Mouse (Mus musculus) subcutaneous adipose tissue, adult 2 months (tissue): ENCODE data around the gene Sned1. TPM values are rescaled to one million over a fixed set of nuclear protein-coding genes. Genes with fewer than 3 reads are reported as not detected.

Source experiments
- polyA plus RNA-seq: library from polyadenylated mRNA; depleted of rRNA; stranded (reverse); fragments of >200 nt; gene quantifications from 2 replicates; pipeline ENCODE4 v1.2.3, GENCODE M21; 2012; ENCODE audit warnings: low replicate concordance; rRNA removed

Gene Sned1
- 15.1 and 63.4 TPM in 2 replicates for polyA plus RNA-seq

GRCm38 (mm10) chr1:93235576-93236544 lies at the start of gene Sned1:
TSS of gene Sned1 (plus strand) at chr1:93235841.

GRCm38 (mm10) chr1:93305581-93306337 lies 70.1 kb downstream of the Sned1 start, which contains the start of gene Mterf4:
TSS of gene Mterf4 (minus strand) at chr1:93305915.

GRCm38 (mm10) chr1:93342648-93343503 lies 107.2 kb downstream of the Sned1 start, which contains the start of the genes Ppp1r7 and Pask:
TSS of gene Ppp1r7 (plus strand) at chr1:93342854.
TSS of gene Pask (minus strand) at chr1:93343482.

Other genes starting within 250 kb of the Sned1 start
- 0.18 TPM in 1 of 2 replicates, not detected in the other for gene Aqp12, start 229.5 kb upstream of the Sned1 start, polyA plus RNA-seq
- 1.2 and 8.5 TPM in 2 replicates for gene Kif1a, start 133.9 kb upstream of the Sned1 start, polyA plus RNA-seq
- gene Agxt, start 100.6 kb upstream of the Sned1 start, polyA plus RNA-seq = 0.10 TPM in 1 of 2 replicates, not detected in the other
- 6.3 TPM in 1 of 2 replicates, not detected in the other for gene 2310007B03Rik, start 74.9 kb upstream of the Sned1 start, polyA plus RNA-seq
- 0.06 and 0.50 TPM in 2 replicates for gene Crocc2, start 67.1 kb upstream of the Sned1 start, polyA plus RNA-seq
- gene Mterf4, start 70.1 kb downstream of the Sned1 start, polyA plus RNA-seq = 13.0 and 14.8 TPM in 2 replicates
- 4.0 and 4.9 TPM in 2 replicates for gene Ppp1r7, start 107.0 kb downstream of the Sned1 start, polyA plus RNA-seq
- 2.4 and 5.8 TPM in 2 replicates for gene Pask, start 107.6 kb downstream of the Sned1 start, polyA plus RNA-seq
- 0.50 TPM in 1 of 2 replicates, not detected in the other for gene Ano7, start 138.1 kb downstream of the Sned1 start, polyA plus RNA-seq
- 103 and 124 TPM in 2 replicates for gene Hdlbp, start 243.0 kb downstream of the Sned1 start, polyA plus RNA-seq